Mouse (Mus musculus): Measurements from ENCODE around the gene Rnase9. TPM values are rescaled to one million over a fixed set of nuclear protein-coding genes. Genes with fewer than 3 reads are reported as not detected.
"Not testable (repeated sequence)": the region's sequence is repeated elsewhere in the genome, so short reads cannot be mapped to it uniquely, and the experiment has no call there.

The Rnase9 gene
- polyA plus RNA-seq, 1 experiment from 2014 or later: not detected

- Histone ChIP-seq H3K4me2 (ENCODE audit: low read depth, low read length) (no peak overlapping the region), H3K9ac (replicated peaks; ENCODE audit: low read depth, low read length) (no peak overlapping the region), H3K4me1 (ENCODE audit: control insufficient read depth, insufficient read depth, low read length) (no peaks in the 10 kb centered on the region), H3K36me3 (ENCODE audit: control insufficient read depth, insufficient read depth, low read length) (no peaks in the 10 kb centered on the region), H3K4me3 (ENCODE audit: low read depth, low read length) (no peak overlapping the region), H3K27ac (ENCODE audit: low read depth, low read length) (no peak overlapping the region), H3K27me3 (ENCODE audit: control insufficient read depth, insufficient read depth, low read length) (no peaks in the 10 kb centered on the region), H3K9me3 (ENCODE audit: control insufficient read depth, low read length) (no peaks in the 10 kb centered on the region)
- peak; percentile 76 for ATAC-seq (ENCODE audit: low read depth)
- 37% methylated on average over 5 of the region's 5 CpGs for WGBS
These were observed 15.1 kb downstream of the Rnase9 start for GRCm38 (mm10) chr14:51026391-51027133.

- Histone ChIP-seq H3K4me1 (ENCODE audit: control insufficient read depth, insufficient read depth, low read length) (no peaks in the 10 kb centered on the region), H3K9ac (replicated peaks; ENCODE audit: low read depth, low read length) (no peak overlapping the region), H3K27ac (ENCODE audit: low read depth, low read length) (no peak overlapping the region), H3K4me3 (ENCODE audit: low read depth, low read length) (no peak overlapping the region), H3K27me3 (ENCODE audit: control insufficient read depth, insufficient read depth, low read length) (no peaks in the 10 kb centered on the region), H3K9me3 (ENCODE audit: control insufficient read depth, low read length) (no peaks in the 10 kb centered on the region), H3K4me2 (ENCODE audit: low read depth, low read length) (no peak overlapping the region), H3K36me3 (ENCODE audit: control insufficient read depth, insufficient read depth, low read length) (no peaks in the 10 kb centered on the region)
- 81% methylated on average over 1 of the region's 1 CpGs for WGBS
- ATAC-seq (ENCODE audit: low read depth): no peak
These were observed 16.8 kb downstream of the Rnase9 start for GRCm38 (mm10) chr14:51024820-51025219.

- H3K36me3 ChIP-seq (ENCODE audit: control insufficient read depth, insufficient read depth, low read length): no peaks in the 10 kb centered on the region
- no peak overlapping the region for H3K4me2 ChIP-seq (ENCODE audit: low read depth, low read length)
- no peaks in the 10 kb centered on the region for H3K9me3 ChIP-seq (ENCODE audit: control insufficient read depth, low read length)
- 90% methylated on average over 4 of the region's 4 CpGs for WGBS
- no peaks in the 10 kb centered on the region for H3K27me3 ChIP-seq (ENCODE audit: control insufficient read depth, insufficient read depth, low read length)
- ATAC-seq (ENCODE audit: low read depth): no peak
- H3K4me1 ChIP-seq (ENCODE audit: control insufficient read depth, insufficient read depth, low read length): no peaks in the 10 kb centered on the region
- H3K9ac ChIP-seq (replicated peaks; ENCODE audit: low read depth, low read length): no peak overlapping the region
- no peak overlapping the region for H3K4me3 ChIP-seq (ENCODE audit: low read depth, low read length)
- H3K27ac ChIP-seq (ENCODE audit: low read depth, low read length): no peak overlapping the region
These were observed 18.2 kb downstream of the Rnase9 start for GRCm38 (mm10) chr14:51023457-51023856.

GRCm38 (mm10) chr14:51017256-51017655 lies 24.4 kb downstream of the Rnase9 start:
- no peak overlapping the region for H3K4me2 ChIP-seq (ENCODE audit: low read depth, low read length)
- H3K36me3 ChIP-seq (ENCODE audit: control insufficient read depth, insufficient read depth, low read length): no peaks in the 10 kb centered on the region
- no peaks in the 10 kb centered on the region for H3K9me3 ChIP-seq (ENCODE audit: control insufficient read depth, low read length)
- 78% methylated on average over 3 of the region's 3 CpGs for WGBS
- no peak overlapping the region for H3K9ac ChIP-seq (replicated peaks; ENCODE audit: low read depth, low read length)
- no peaks in the 10 kb centered on the region for H3K4me1 ChIP-seq (ENCODE audit: control insufficient read depth, insufficient read depth, low read length)
- no peak for ATAC-seq (ENCODE audit: low read depth)
- H3K27me3 ChIP-seq (ENCODE audit: control insufficient read depth, insufficient read depth, low read length): no peaks in the 10 kb centered on the region
- no peak overlapping the region for H3K4me3 ChIP-seq (ENCODE audit: low read depth, low read length)
- no peak overlapping the region for H3K27ac ChIP-seq (ENCODE audit: low read depth, low read length)

- Histone ChIP-seq H3K27me3 (ENCODE audit: control insufficient read depth, insufficient read depth, low read length) (no peaks in the 10 kb centered on the region), H3K9ac (replicated peaks; ENCODE audit: low read depth, low read length) (no peak overlapping the region), H3K36me3 (ENCODE audit: control insufficient read depth, insufficient read depth, low read length) (no peaks in the 10 kb centered on the region), H3K4me1 (ENCODE audit: control insufficient read depth, insufficient read depth, low read length) (no peaks in the 10 kb centered on the region), H3K27ac (ENCODE audit: low read depth, low read length) (no peak overlapping the region), H3K4me3 (ENCODE audit: low read depth, low read length) (no peak overlapping the region), H3K4me2 (ENCODE audit: low read depth, low read length) (no peak overlapping the region), H3K9me3 (ENCODE audit: control insufficient read depth, low read length) (no peaks in the 10 kb centered on the region)
- no peak for ATAC-seq (ENCODE audit: low read depth)
These were observed 25.9 kb downstream of the Rnase9 start for GRCm38 (mm10) chr14:51015780-51016179.

- not testable (repeated sequence) for H3K4me3 ChIP-seq (ENCODE audit: low read depth, low read length); ATAC-seq (ENCODE audit: low read depth); H3K36me3 ChIP-seq (ENCODE audit: control insufficient read depth, insufficient read depth, low read length); H3K27ac ChIP-seq (ENCODE audit: low read depth, low read length); H3K27me3 ChIP-seq (ENCODE audit: control insufficient read depth, insufficient read depth, low read length); H3K9me3 ChIP-seq (ENCODE audit: control insufficient read depth, low read length); H3K4me2 ChIP-seq (ENCODE audit: low read depth, low read length); H3K9ac ChIP-seq (replicated peaks; ENCODE audit: low read depth, low read length); H3K4me1 ChIP-seq (ENCODE audit: control insufficient read depth, insufficient read depth, low read length)
- WGBS: 95% methylated on average over 3 of the region's 3 CpGs
These were observed 26.9 kb downstream of the Rnase9 start for GRCm38 (mm10) chr14:51014724-51015123.

GRCm38 (mm10) chr14:51009572-51009971 lies 32.1 kb downstream of the Rnase9 start:
- Histone ChIP-seq H3K27ac (ENCODE audit: low read depth, low read length) (no peak overlapping the region), H3K4me2 (ENCODE audit: low read depth, low read length) (no peak overlapping the region), H3K4me3 (ENCODE audit: low read depth, low read length) (no peak overlapping the region), H3K4me1 (ENCODE audit: control insufficient read depth, insufficient read depth, low read length) (no peaks in the 10 kb centered on the region), H3K36me3 (ENCODE audit: control insufficient read depth, insufficient read depth, low read length) (no peaks in the 10 kb centered on the region), H3K9me3 (ENCODE audit: control insufficient read depth, low read length) (no peaks in the 10 kb centered on the region), H3K27me3 (ENCODE audit: control insufficient read depth, insufficient read depth, low read length) (no peaks in the 10 kb centered on the region), H3K9ac (replicated peaks; ENCODE audit: low read depth, low read length) (no peak overlapping the region)
- ATAC-seq (ENCODE audit: low read depth): no peak
- WGBS: 87% methylated on average over 6 of the region's 6 CpGs

- Histone ChIP-seq H3K4me3 (ENCODE audit: low read depth, low read length) (no peak overlapping the region), H3K4me1 (ENCODE audit: control insufficient read depth, insufficient read depth, low read length) (no peaks in the 10 kb centered on the region), H3K4me2 (ENCODE audit: low read depth, low read length) (no peak overlapping the region), H3K27ac (ENCODE audit: low read depth, low read length) (no peak overlapping the region), H3K27me3 (ENCODE audit: control insufficient read depth, insufficient read depth, low read length) (no peaks in the 10 kb centered on the region), H3K9me3 (ENCODE audit: control insufficient read depth, low read length) (no peaks in the 10 kb centered on the region), H3K9ac (replicated peaks; ENCODE audit: low read depth, low read length) (no peak overlapping the region), H3K36me3 (ENCODE audit: control insufficient read depth, insufficient read depth, low read length) (no peaks in the 10 kb centered on the region)
- 87% methylated on average over 4 of the region's 4 CpGs for WGBS
- ATAC-seq (ENCODE audit: low read depth): no peak
These were observed 32.9 kb downstream of the Rnase9 start for GRCm38 (mm10) chr14:51008781-51009180.

- ATAC-seq (ENCODE audit: low read depth): no peak
- Histone ChIP-seq H3K9ac (replicated peaks; ENCODE audit: low read depth, low read length) (no peak overlapping the region), H3K27me3 (ENCODE audit: control insufficient read depth, insufficient read depth, low read length) (no peaks in the 10 kb centered on the region), H3K4me3 (ENCODE audit: low read depth, low read length) (no peak overlapping the region), H3K36me3 (ENCODE audit: control insufficient read depth, insufficient read depth, low read length) (no peaks in the 10 kb centered on the region), H3K27ac (ENCODE audit: low read depth, low read length) (no peak overlapping the region), H3K9me3 (ENCODE audit: control insufficient read depth, low read length) (no peaks in the 10 kb centered on the region), H3K4me2 (ENCODE audit: low read depth, low read length) (no peak overlapping the region), H3K4me1 (ENCODE audit: control insufficient read depth, insufficient read depth, low read length) (no peaks in the 10 kb centered on the region)
- WGBS: 84% methylated on average over 13 of the region's 13 CpGs
These were observed 33.6 kb downstream of the Rnase9 start for GRCm38 (mm10) chr14:51007914-51008713.

All from neural tube, embryonic 14.5 days (tissue).